Mouse (Mus musculus) heart, postnatal 0 days (tissue): ENCODE data around the gene Ccdc88b. TPM values are rescaled to one million over a fixed set of nuclear protein-coding genes. Genes with fewer than 3 reads are reported as not detected.

ENCODE experiments used
- ATAC-seq: fragments of 200-750 bp; cut with Nextera tagmentation; 2 replicates; pipeline ENCODE4 v1.8.0; 2017; ENCODE audit warnings: low read depth, moderate number of reproducible peaks, moderate library complexity; ENCODE audit not compliant: insufficient read depth
- DNase-seq: peaks from one replicate; pipeline ENCODE4 v3.0.0-alpha.2; 2016; ENCODE audit warnings: low spot score
- H3K27ac ChIP-seq: fragments of 300-500 bp; sonication (generic); 2 replicates; pipeline ENCODE4 v1.5.1; 2014; ENCODE audit warnings: low read depth, mild to moderate bottlenecking
- H3K27me3 ChIP-seq: fragments of 300-500 bp; sonication (generic); 2 replicates; pipeline ENCODE4 v1.6.1; 2014; ENCODE audit warnings: low read length, mixed read lengths; ENCODE audit not compliant: control insufficient read depth, insufficient read depth
- H3K36me3 ChIP-seq: fragments of 300-500 bp; sonication (generic); replicated peaks from 2 replicates; pipeline ENCODE4 v1.6.1; 2014; ENCODE audit warnings: low read length, mixed read lengths; ENCODE audit not compliant: control insufficient read depth, insufficient read depth
- H3K4me1 ChIP-seq: fragments of 300-500 bp; sonication (generic); 2 replicates; pipeline ENCODE4 v1.6.1; 2014; ENCODE audit warnings: antibody characterized with exemption; ENCODE audit not compliant: control insufficient read depth, insufficient read depth
- H3K4me2 ChIP-seq: fragments of 300-500 bp; sonication (generic); 2 replicates; pipeline ENCODE4 v1.6.1; 2014; ENCODE audit warnings: low read depth, mild to moderate bottlenecking, low read length, moderate library complexity
- H3K4me3 ChIP-seq: fragments of 300-500 bp; sonication (generic); 2 replicates; pipeline ENCODE4 v1.5.1; 2014; ENCODE audit warnings: low read depth, low read length
- H3K9ac ChIP-seq: fragments of 300-500 bp; sonication (generic); replicated peaks from 2 replicates; pipeline ENCODE4 v1.6.1; 2014; ENCODE audit warnings: low read depth, low read length, mixed read lengths
- H3K9me3 ChIP-seq: fragments of 300-500 bp; sonication (generic); replicated peaks from 2 replicates; pipeline ENCODE4 v1.6.1; 2016; ENCODE audit warnings: low read length; ENCODE audit not compliant: control insufficient read depth
- CTCF ChIP-seq: IDR thresholded peaks from 2 replicates; pipeline ENCODE4 v1.5.1; 2016; ENCODE audit warnings: antibody characterized with exemption, control low read depth, low read depth
- EP300 ChIP-seq: IDR thresholded peaks from 2 replicates; pipeline ENCODE4 v1.6.1; 2016; ENCODE audit warnings: antibody characterized with exemption, low read depth
- WGBS: fragments of 180-500 bp; shearing (Covaris S2); extraction: QIAGEN DNeasy Blood & Tissue Kit; methylation state at CpG from one replicate; pipeline ENCODE4 v1.1.7; 2014; 5-methylcytosine and 5-hydroxymethylcytosine counted together
- polyA plus RNA-seq: library from polyadenylated mRNA; unstranded; fragments of >200 nt; fragmentation: Nextera tagmentation; extraction: Ambion mirVana; gene quantifications from 2 replicates; pipeline ENCODE4 v1.2.1, GENCODE M21; 2015
- total RNA-seq: library from RNA; depleted of rRNA; stranded (reverse); fragments of >200 nt; gene quantifications from 2 replicates; pipeline ENCODE4 v1.2.3, GENCODE M21; 2014; ENCODE audit warnings: low replicate concordance

Ccdc88b gene
- total and polyA plus RNA-seq, 2 experiments from 2014 or later: 0.11 to 0.36 TPM

GRCm38 (mm10) chr19:6830556-6831316 is 27.3 kb downstream of the Ccdc88b start:
- Histone ChIP-seq H3K27ac (no peak overlapping the region), H3K4me1 (no peaks in the 10 kb centered on the region), H3K9ac (no peak overlapping the region), H3K27me3 (peaks cover 28% of the 10 kb centered on the region), H3K4me3 (no peak overlapping the region; the same call in 1 of the 2 replicates), H3K4me2 (no peak overlapping the region), H3K9me3 (no peaks in the 10 kb centered on the region), H3K36me3 (peaks cover 59% of the 10 kb centered on the region)
- TF ChIP-seq CTCF (no peak), EP300 (no peak)
- no peak for ATAC-seq
- 52% methylated on average over 38 of the region's 38 CpGs for WGBS
- no peak for DNase-seq

GRCm38 (mm10) chr19:6829870-6830555 is 28.0 kb downstream of the Ccdc88b start:
- H3K36me3 ChIP-seq: peaks cover 55% of the 10 kb centered on the region
- H3K9me3 ChIP-seq: no peaks in the 10 kb centered on the region
- peaks cover 28% of the 10 kb centered on the region for H3K27me3 ChIP-seq
- DNase-seq (no peak), ATAC-seq (no peak)
- no peak overlapping the region for H3K27ac ChIP-seq
- no peak overlapping the region for H3K9ac ChIP-seq
- H3K4me3 ChIP-seq: no peak overlapping the region; the same call in 1 of the 2 replicates
- TF ChIP-seq EP300 (no peak), CTCF (no peak)
- 47% methylated on average over 48 of the region's 48 CpGs for WGBS
- no peak overlapping the region for H3K4me2 ChIP-seq
- no peaks in the 10 kb centered on the region for H3K4me1 ChIP-seq

GRCm38 (mm10) chr19:6829069-6829468 is 28.9 kb downstream of the Ccdc88b start:
- TF ChIP-seq CTCF: no peak
- no peak for TF ChIP-seq EP300
- H3K36me3 ChIP-seq: peaks cover 45% of the 10 kb centered on the region

GRCm38 (mm10) chr19:6826601-6827000 is 31.4 kb downstream of the Ccdc88b start:
- Histone ChIP-seq H3K27ac (no peak overlapping the region), H3K9me3 (no peaks in the 10 kb centered on the region), H3K36me3 (peaks cover 22% of the 10 kb centered on the region), H3K9ac (no peak overlapping the region), H3K4me2 (no peak overlapping the region), H3K4me3 (no peak overlapping the region), H3K27me3 (peaks cover 20% of the 10 kb centered on the region), H3K4me1 (no peaks in the 10 kb centered on the region)
- 79% methylated on average over 3 of the region's 3 CpGs for WGBS
- TF ChIP-seq EP300 (no peak), CTCF (no peak)
- DNase-seq: no peak
- ATAC-seq: no peak

More at GRCm38 (mm10) chr19:6829069-6829468, 28.9 kb downstream of the Ccdc88b start:
- no peak overlapping the region for H3K9ac ChIP-seq
- H3K27me3 ChIP-seq: peaks cover 28% of the 10 kb centered on the region
- H3K4me1 ChIP-seq: no peaks in the 10 kb centered on the region
- no peak overlapping the region for H3K27ac ChIP-seq
- no peak for ATAC-seq
- DNase-seq: no peak
- H3K4me2 ChIP-seq: no peak overlapping the region
- WGBS: 50% methylated on average over 3 of the region's 3 CpGs
- H3K9me3 ChIP-seq: no peaks in the 10 kb centered on the region
- H3K4me3 ChIP-seq: no peak overlapping the region

- 74% methylated on average over 6 of the region's 6 CpGs for WGBS
- H3K4me1 ChIP-seq: no peaks in the 10 kb centered on the region
- TF ChIP-seq CTCF (no peak), EP300 (no peak)
- H3K9me3 ChIP-seq: no peaks in the 10 kb centered on the region
- no peak for ATAC-seq
- no peak overlapping the region for H3K4me2 ChIP-seq
- H3K27ac ChIP-seq: no peak overlapping the region
- peaks cover 10% of the 10 kb centered on the region for H3K36me3 ChIP-seq
- H3K4me3 ChIP-seq: no peak overlapping the region
- H3K27me3 ChIP-seq: peaks cover 7% of the 10 kb centered on the region
- no peak for DNase-seq
- no peak overlapping the region for H3K9ac ChIP-seq
Measured at GRCm38 (mm10) chr19:6825384-6825783, 32.6 kb downstream of the Ccdc88b start.
